Mouse (Mus musculus) lung, postnatal 10 days (tissue): Measurements from ENCODE around the gene Scgb1c1.
A peak's percentile ranks its signal among the peaks of the same experiment; 100 is the strongest.
"Not testable (repeated sequence)": the region's sequence is repeated elsewhere in the genome, so short reads cannot be mapped to it uniquely, and the experiment has no call there.

Source experiments
- DNase-seq: peaks from one replicate; pipeline ENCODE4 v3.0.0; 2021

Gene Scgb1c1

DNA sequence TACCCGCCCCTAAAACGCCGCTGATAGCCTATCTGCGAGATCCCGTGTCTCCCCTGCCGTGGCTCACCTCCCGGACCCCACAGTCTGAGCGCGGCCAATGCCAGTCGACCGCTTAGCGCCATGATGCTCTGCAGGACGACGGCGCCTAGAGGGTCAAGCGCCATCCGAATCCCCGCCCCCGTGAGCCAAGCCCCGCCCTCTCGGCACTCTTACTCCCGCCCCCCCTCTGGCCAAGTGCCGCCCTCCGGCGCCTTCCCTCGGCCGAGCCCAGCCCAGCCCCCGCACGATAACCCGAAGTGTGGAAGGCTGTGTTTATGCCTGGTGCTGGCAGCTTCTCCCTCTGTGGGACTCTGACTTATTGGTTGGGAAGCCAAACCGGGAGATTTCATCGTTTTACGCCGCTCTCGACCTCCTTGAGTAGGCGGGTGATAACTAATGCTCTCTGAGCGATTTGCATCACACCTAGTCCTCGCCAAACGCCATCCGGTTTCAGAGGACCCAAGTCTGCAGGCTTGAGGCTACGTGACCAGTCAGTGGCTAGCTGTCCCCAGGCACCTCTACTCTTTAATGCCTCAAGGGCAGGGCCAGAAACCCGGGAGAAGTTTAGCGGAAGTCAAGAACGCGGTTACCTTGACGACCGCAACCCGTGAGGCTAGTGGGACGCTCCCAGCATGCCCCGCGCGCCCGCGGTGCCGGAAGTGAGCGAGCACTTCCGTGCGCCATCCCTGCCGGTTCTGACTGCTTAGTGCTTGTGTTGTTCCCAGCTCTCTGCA, 36.5 kb downstream of the Scgb1c1 start, which contains the start of the genes Psmd13 and Sirt3:
Gene Psmd13, plus strand, starts transcription at position 273 of the 773 bp plus-strand sequence.
Gene Sirt3, minus strand, starts transcription at position 614 of the 773 bp plus-strand sequence.
- peak; percentile 96 for DNase-seq

DNA sequence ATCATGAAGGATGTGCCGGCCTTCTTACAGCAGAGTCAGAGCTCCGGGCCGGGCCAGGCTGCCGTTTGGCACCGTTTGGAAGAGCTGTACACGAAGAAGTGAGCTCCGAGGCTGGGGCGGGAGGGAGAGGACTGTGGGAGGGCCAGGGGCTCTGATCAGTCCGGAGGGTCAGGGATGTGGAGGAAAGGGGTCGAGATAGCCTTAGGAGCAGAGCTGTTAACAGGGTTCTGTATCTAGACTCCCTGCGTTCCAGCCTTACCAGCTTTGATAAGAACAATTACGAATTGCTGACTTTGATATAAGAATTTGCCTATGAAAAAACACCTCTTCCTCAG, 37.1 kb downstream of the Scgb1c1 start:
- DNase-seq, result no peak

DNA sequence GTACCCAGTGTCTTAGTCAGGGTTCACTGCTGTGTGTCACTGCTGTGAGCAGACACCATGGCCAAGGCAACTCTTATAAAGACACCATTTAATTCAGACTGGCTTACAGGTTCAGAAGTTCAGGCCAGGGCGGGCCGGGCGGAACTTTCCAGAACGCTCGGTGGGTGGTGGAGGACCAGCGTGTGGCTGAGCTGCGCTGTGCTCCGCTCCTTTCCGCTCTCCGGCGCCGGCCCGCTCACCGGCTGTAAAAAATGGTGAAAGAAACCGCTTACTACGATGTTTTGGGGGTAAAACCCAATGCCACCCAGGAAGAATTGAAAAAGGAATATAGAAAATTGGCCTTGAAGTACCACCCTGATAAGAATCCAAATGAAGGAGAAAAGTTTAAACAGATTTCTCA, 45.3 kb downstream of the Scgb1c1 start:
- DNase-seq, result not testable (repeated sequence)

DNA sequence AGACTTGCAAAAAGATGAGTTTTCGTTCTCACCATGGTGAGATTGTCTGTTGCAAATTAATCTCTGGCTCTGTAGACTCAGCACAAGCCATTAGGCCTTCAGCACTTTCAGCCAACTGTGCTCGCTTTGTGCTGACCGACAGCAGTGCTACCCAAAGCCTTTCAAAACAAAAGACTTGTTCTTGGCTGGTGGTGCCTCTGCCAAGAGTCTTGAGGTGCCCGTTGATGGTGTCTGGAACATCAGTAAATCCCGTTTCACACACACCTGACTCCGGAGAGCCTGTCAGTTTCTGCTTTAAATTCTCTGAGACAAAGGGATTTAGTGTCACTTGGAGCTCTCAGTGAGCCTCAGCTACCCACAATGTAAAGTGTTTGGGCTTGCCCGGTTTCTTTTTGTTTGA, 48.7 kb downstream of the Scgb1c1 start:
- no peak for DNase-seq

DNA sequence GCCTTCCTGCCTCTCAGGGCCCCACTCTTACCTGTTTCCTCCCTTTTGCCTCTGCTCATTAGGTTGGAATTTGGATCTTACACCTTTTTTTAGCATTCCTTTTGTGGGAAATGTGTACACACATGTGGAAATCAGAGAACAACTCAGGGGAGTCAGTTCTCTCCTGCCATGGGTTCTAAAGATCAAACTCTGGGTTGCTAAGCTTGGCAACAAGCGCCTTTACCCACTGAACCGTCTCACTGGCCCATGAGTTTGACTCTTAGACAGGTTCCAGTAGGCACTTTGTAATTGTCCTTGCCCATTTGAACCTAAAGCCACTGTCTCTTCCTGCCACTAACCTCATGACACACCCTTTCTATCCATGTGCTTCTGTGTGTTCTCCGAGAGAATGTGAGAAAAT, 49.3 kb downstream of the Scgb1c1 start:
- DNase-seq, result no peak
